Mouse (Mus musculus): ENCODE data around the gene Higd1c. TPM values are rescaled to one million over a fixed set of nuclear protein-coding genes. Genes with fewer than 3 reads are reported as not detected.

Higd1c gene
- 0.52 TPM in 1 of 2 replicates, not detected in the other for polyA plus RNA-seq (2015; fragmentation: Nextera tagmentation; extraction: Ambion mirVana)

GRCm38 (mm10) chr15:100364242-100364641, at the start of gene Higd1c:
Higd1c (plus strand) TSS chr15:100364542.

GRCm38 (mm10) chr15:100334629-100335028, 29.7 kb upstream of the Higd1c start, which contains the start of gene Mettl7a3:
Mettl7a3 (plus strand) TSS chr15:100334929.

GRCm38 (mm10) chr15:100352711-100353250, 11.6 kb upstream of the Higd1c start, which contains the start of the genes Methig1 and Mettl7a2:
Methig1 (plus strand) TSS chr15:100353149.
Mettl7a2 (plus strand) TSS chr15:100353200.

GRCm38 (mm10) chr15:100421758-100422197, 57.4 kb downstream of the Higd1c start, which contains the start of gene Gm5475:
Gm5475 (plus strand) TSS chr15:100422147.

GRCm38 (mm10) chr15:100424396-100425122, 60.2 kb downstream of the Higd1c start, which contains the start of gene Slc11a2:
Slc11a2 (minus strand) TSS chr15:100425072.

Other genes starting within 250 kb of the Higd1c start
- gene Atf1, start 136.7 kb upstream of the Higd1c start, polyA plus RNA-seq (2015; fragmentation: Nextera tagmentation; extraction: Ambion mirVana) = 11.0 and 13.0 TPM in 2 replicates
- gene Tmprss12, start 83.7 kb upstream of the Higd1c start, polyA plus RNA-seq (2015; fragmentation: Nextera tagmentation; extraction: Ambion mirVana) = not detected in 2 replicates
- 3.7 and 3.8 TPM in 2 replicates for gene Mettl7a1, start 60.4 kb upstream of the Higd1c start, polyA plus RNA-seq (2015; fragmentation: Nextera tagmentation; extraction: Ambion mirVana)
- gene Mettl7a3, start 29.6 kb upstream of the Higd1c start, polyA plus RNA-seq (2015; fragmentation: Nextera tagmentation; extraction: Ambion mirVana) = 0.36 and 0.66 TPM in 2 replicates
- 0.15 and 0.18 TPM in 2 replicates for gene Methig1, start 11.4 kb upstream of the Higd1c start, polyA plus RNA-seq (2015; fragmentation: Nextera tagmentation; extraction: Ambion mirVana)
- gene Mettl7a2, start 11.3 kb upstream of the Higd1c start, polyA plus RNA-seq (2015; fragmentation: Nextera tagmentation; extraction: Ambion mirVana) = not detected in 2 replicates
- 0.18 and 0.22 TPM in 2 replicates for gene Gm5475, start 57.6 kb downstream of the Higd1c start, polyA plus RNA-seq (2015; fragmentation: Nextera tagmentation; extraction: Ambion mirVana)
- gene Slc11a2, start 60.5 kb downstream of the Higd1c start, polyA plus RNA-seq (2015; fragmentation: Nextera tagmentation; extraction: Ambion mirVana) = 17.0 and 17.7 TPM in 2 replicates
- gene Letmd1, start 104.5 kb downstream of the Higd1c start, polyA plus RNA-seq (2015; fragmentation: Nextera tagmentation; extraction: Ambion mirVana) = 49.2 and 51.9 TPM in 2 replicates
- 27.6 and 28.0 TPM in 2 replicates for gene Csrnp2, start 130.9 kb downstream of the Higd1c start, polyA plus RNA-seq (2015; fragmentation: Nextera tagmentation; extraction: Ambion mirVana)
- 27.6 and 30.8 TPM in 2 replicates for gene Tfcp2, start 187.5 kb downstream of the Higd1c start, polyA plus RNA-seq (2015; fragmentation: Nextera tagmentation; extraction: Ambion mirVana)
- gene Pou6f1, start 235.4 kb downstream of the Higd1c start, polyA plus RNA-seq (2015; fragmentation: Nextera tagmentation; extraction: Ambion mirVana) = 32.2 and 33.4 TPM in 2 replicates

Measured in neural tube, postnatal 0 days (tissue).